Mouse (Mus musculus) heart, adult 2 months (tissue): ENCODE measurements around the gene Nisch. TPM values are rescaled to one million over a fixed set of nuclear protein-coding genes. Genes with fewer than 3 reads are reported as not detected.

Source experiments
- DNase-seq, 2 experiments: peaks; one replicate each; pipeline ENCODE4 v3.0.0; 2021
- H3K27ac ChIP-seq: fragments of 200-600 bp; 2 replicates; pipeline ENCODE4 v1.8.1; 2022
- H3K27me3 ChIP-seq: fragments of 200-500 bp; 2 replicates; pipeline ENCODE4 v1.6.1; 2012; ENCODE audit warnings: mild to moderate bottlenecking, low read length, inconsistent platforms, mixed read lengths; ENCODE audit not compliant: control insufficient read depth, insufficient read depth
- H3K36me3 ChIP-seq: fragments of 200-500 bp; 2 replicates; pipeline ENCODE4 v1.6.1; 2012; ENCODE audit warnings: low read length, inconsistent platforms; ENCODE audit not compliant: control insufficient read depth, insufficient read depth
- H3K4me1 ChIP-seq: fragments of 200-500 bp; 2 replicates; pipeline ENCODE4 v1.6.1; 2011; ENCODE audit warnings: low read length; ENCODE audit not compliant: control insufficient read depth, insufficient read depth
- H3K4me3 ChIP-seq: fragments of 200-600 bp; 2 replicates; pipeline ENCODE4 v1.8.1; 2022
- H3K79me2 ChIP-seq: fragments of 200-500 bp; replicated peaks from 2 replicates; pipeline ENCODE4 v1.6.1; 2012; ENCODE audit warnings: mild to moderate bottlenecking, inconsistent platforms, low read length, moderate library complexity, mixed read lengths; ENCODE audit not compliant: control insufficient read depth, insufficient read depth
- H3K9ac ChIP-seq: fragments of 200-500 bp; 2 replicates; pipeline ENCODE4 v1.6.1; 2012; ENCODE audit warnings: low read depth, mild to moderate bottlenecking, control low read depth, inconsistent platforms, low read length, mixed read lengths
- CTCF ChIP-seq: fragments of 200-600 bp; IDR thresholded peaks from 2 replicates; pipeline ENCODE4 v1.8.1; 2022; ENCODE audit warnings: antibody characterized with exemption, mild to moderate bottlenecking, moderate library complexity
- EP300 ChIP-seq: fragments of 200-500 bp; IDR thresholded peaks from 2 replicates; pipeline ENCODE4 v1.6.1; 2011; ENCODE audit warnings: low read depth, low read length, control low read depth; ENCODE audit not compliant: insufficient read depth
- POLR2A ChIP-seq: fragments of 200-500 bp; IDR thresholded peaks from 2 replicates; pipeline ENCODE4 v1.6.1; 2011; ENCODE audit warnings: mild to moderate bottlenecking, low read depth, low read length, control low read depth; ENCODE audit not compliant: insufficient read depth
- WGBS: fragments of 180-500 bp; shearing (Covaris S2); methylation state at CpG from one replicate; pipeline ENCODE4 v1.1.7; 2018; 5-methylcytosine and 5-hydroxymethylcytosine counted together
- intact Hi-C: fragments of 180-260 bp; cut with DNase I; formaldehyde crosslinking; loops from one replicate; pipeline ENCODE4 v1.15.1; 2025
- polyA plus RNA-seq: library from polyadenylated mRNA; depleted of rRNA; stranded (reverse); fragments of >200 nt; gene quantifications from 2 replicates; pipeline ENCODE4 v1.2.3, GENCODE M21; 2012
- total RNA-seq, 2 experiments: library from RNA; stranded (reverse); gene quantifications; 2 replicates each; pipeline ENCODE4 v1.2.3; 2021

Nisch gene
- total and polyA plus RNA-seq, 3 experiments: 123 to 187 (median 129) TPM

DNA sequence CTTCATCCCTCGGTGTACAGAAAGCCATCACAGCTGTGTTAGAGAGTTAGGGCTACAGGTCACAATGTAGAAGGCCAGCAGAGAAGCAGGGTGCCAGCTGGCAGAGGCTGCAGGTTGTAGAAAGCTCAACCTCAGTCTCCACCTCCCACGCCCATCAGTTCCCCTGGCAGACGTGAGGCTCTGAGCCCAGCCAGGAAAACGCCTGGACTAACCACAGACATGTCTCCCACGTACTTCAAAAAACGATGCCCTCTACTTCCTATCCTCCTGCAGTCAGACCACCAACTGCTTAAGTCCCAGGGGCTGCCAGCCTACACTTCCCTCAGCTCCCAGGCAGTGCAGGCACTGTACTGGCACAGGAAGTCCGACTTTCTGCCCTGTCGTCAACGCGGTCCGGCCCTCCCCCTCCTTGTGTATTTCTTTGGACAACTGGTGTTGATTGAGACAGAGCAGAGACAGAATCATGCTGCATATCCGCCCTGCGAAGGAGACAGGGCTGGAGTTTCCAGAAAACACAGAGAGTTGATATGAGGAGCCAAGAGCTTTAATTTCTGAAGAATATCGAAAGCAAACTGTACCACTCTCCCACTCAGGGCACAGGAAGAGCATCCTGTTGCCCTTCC is 21.7 kb downstream of the Nisch start:
- Histone ChIP-seq H3K4me3 (peak overlapping the region; percentile 17; the same call in 1 of the 2 replicates), H3K36me3 (peaks cover 24% of the 10 kb centered on the region), H3K27ac (peak overlapping the region; percentile 76), H3K27me3 (no peaks in the 10 kb centered on the region), H3K79me2 (peaks cover 2% of the 10 kb centered on the region), H3K4me1 (peaks cover 21% of the 10 kb centered on the region), H3K9ac (0 out of 2 replicates have a peak overlapping the region, but pooled peaks have one; percentile 0)
- DNase-seq: peak; percentile 84 to 91
- 2% methylated on average over 14 of the region's 14 CpGs for WGBS
- TF ChIP-seq POLR2A (no peak; the same call in 1 of the 2 replicates), EP300 (peak; percentile 84; the same call in 1 of the 2 replicates)
- intact Hi-C loops: loop anchor here (2.0 to 5.0 kb wide), 4 partner anchors 26 to 173 kb away; partner anchors contain the start of genes Smim4 and Stab1

DNA sequence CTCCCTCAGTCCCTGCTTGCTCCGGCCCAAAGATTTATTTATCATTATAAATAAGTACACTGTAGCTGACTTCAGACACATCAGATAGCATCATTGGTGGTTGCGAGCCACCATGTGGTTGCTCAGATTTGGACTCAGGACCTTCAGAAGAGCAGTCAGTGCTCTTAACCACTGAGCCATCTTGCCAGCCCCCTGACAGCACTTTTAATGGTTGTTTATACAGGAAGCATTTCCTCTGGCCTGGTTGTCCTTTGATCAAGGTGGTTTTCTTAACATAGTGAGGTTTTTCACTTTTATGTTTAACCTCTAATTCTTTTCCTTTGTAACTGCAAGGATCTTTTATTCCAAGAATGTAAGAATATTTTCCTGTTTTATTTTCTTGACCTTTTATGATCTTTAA is 22.3 kb downstream of the Nisch start:
- H3K9ac ChIP-seq: no peak overlapping the region
- H3K36me3 ChIP-seq: peaks cover 24% of the 10 kb centered on the region
- peak overlapping the region; percentile 76 for H3K27ac ChIP-seq
- H3K27me3 ChIP-seq: no peaks in the 10 kb centered on the region
- peaks cover 21% of the 10 kb centered on the region for H3K4me1 ChIP-seq
- no peak for DNase-seq
- peak overlapping the region; percentile 11; the same call in 1 of the 2 replicates for H3K4me3 ChIP-seq
- WGBS: 48% methylated on average over 2 of the region's 2 CpGs
- H3K79me2 ChIP-seq: peaks cover 2% of the 10 kb centered on the region
- intact Hi-C loops: loop anchor here (2.0 kb wide), 2 partner anchors 26 to 66 kb away; partner anchors contain the start of genes Smim4 and Stab1
- no peak for TF ChIP-seq POLR2A
- no peak for TF ChIP-seq CTCF
- no peak for TF ChIP-seq EP300

DNA sequence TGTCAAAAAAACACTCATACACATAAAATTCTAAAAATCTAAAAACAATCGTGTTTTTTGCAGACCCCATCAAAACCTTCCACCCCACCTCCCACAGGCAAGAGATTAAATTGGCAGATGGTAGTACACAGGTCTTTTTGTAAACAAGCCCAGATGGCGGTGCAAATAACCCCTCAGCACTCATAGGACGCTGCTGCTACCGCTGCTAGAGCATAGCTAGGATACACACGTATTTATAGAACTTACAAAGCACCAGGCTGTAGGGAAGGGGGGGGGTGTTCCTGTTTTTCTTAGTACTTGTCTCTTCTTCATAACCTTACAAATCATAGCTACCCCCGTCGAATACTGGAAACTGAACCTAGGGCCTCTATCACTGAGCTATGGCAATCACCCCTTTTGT is 23.0 kb downstream of the Nisch start:
- Histone ChIP-seq H3K4me3 (no peak overlapping the region), H3K27ac (peak overlapping the region; percentile 76), H3K27me3 (no peaks in the 10 kb centered on the region), H3K79me2 (peaks cover 2% of the 10 kb centered on the region), H3K4me1 (peaks cover 20% of the 10 kb centered on the region), H3K36me3 (peaks cover 24% of the 10 kb centered on the region), H3K9ac (no peak overlapping the region)
- TF ChIP-seq EP300 (no peak), CTCF (no peak)
- intact Hi-C loops: loop anchor here (2.0 kb wide), 2 partner anchors 25 to 65 kb away; partner anchors contain the start of genes Smim4 and Stab1
- DNase-seq: no peak
- 29% methylated on average over 7 of the region's 7 CpGs for WGBS

DNA sequence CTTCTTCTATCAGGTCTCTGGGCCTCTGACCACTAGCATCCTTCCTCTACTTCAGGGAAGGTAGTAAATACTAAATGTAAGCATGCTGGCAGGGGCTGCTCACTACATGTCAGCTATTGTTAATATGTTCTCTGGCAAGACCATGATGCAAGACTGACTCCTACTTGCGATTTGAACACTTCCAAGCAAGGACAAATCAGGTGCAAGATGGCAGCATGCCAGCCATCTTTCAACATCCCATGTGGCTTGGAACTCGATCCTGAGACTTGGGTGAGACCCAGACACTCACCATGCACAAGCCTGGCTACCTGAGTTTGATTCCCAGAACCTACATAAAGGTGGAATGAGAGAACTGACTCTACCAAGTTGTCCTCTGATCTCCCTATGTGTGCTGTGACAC is 24.8 kb downstream of the Nisch start:
- DNase-seq: no peak
- no peaks in the 10 kb centered on the region for H3K27me3 ChIP-seq
- no peak overlapping the region for H3K4me3 ChIP-seq
- H3K36me3 ChIP-seq: peaks cover 22% of the 10 kb centered on the region
- no peak overlapping the region for H3K9ac ChIP-seq
- peaks cover 2% of the 10 kb centered on the region for H3K79me2 ChIP-seq
- no peak overlapping the region for H3K27ac ChIP-seq
- H3K4me1 ChIP-seq: peaks cover 16% of the 10 kb centered on the region
- WGBS: 18% methylated on average over 2 of the region's 2 CpGs
- TF ChIP-seq EP300 (no peak), CTCF (no peak), POLR2A (no peak)
- intact Hi-C loops: no loop called here

DNA sequence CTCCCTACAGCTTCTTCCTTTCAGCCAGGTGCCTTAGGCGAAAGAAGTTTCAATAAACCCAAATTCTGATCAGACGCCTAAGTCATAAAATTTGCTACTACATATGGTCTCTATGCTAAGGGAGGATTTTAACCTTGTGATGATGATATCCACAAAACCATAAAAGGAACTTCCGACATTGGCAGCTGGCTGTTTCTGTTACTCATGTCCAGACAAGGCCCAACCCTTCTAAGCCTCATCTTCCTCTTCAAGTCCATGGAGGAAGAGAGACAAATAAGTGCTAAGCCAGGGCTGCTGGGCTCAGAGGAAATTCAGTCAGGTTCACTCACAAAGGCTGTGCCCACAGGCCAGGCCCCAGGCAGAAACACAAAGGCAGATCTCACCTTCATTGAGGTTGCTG is 27.4 kb downstream of the Nisch start:
- 84% methylated on average over 3 of the region's 3 CpGs for WGBS
- Histone ChIP-seq H3K27me3 (no peaks in the 10 kb centered on the region), H3K36me3 (peaks cover 8% of the 10 kb centered on the region), H3K79me2 (peaks cover 2% of the 10 kb centered on the region), H3K4me1 (peaks cover 3% of the 10 kb centered on the region), H3K27ac (peak overlapping the region; percentile 52), H3K9ac (no peak overlapping the region), H3K4me3 (no peak overlapping the region)
- no peak for TF ChIP-seq CTCF
- TF ChIP-seq POLR2A: no peak
- TF ChIP-seq EP300: no peak
- no peak for DNase-seq
- intact Hi-C loops: no loop called here

DNA sequence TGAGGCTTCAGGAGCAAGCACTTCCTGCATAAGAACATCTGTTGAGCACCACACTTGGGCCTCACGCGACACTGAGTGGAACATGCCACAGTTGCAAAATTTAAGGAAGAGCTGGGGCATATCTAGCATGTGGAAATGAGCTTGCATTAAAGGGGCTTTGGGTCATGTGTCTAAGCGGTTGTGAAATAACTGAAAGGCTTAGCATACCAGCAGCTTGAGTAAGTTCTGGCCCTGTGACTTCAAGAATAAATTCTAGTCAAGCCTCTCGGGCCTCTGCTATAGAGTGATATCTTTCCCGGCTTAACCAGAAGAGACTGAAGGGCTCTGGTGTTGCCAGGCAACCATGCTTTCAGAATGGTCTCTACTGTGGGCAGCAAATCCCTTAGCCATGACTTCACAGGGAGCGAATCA is 28.0 kb downstream of the Nisch start:
- H3K4me1 ChIP-seq: peaks cover 4% of the 10 kb centered on the region

More for the DNA sequence above, 28.0 kb downstream of the Nisch start:
- peak overlapping the region; percentile 52 for H3K27ac ChIP-seq
- intact Hi-C loops: no loop called here
- H3K79me2 ChIP-seq: peaks cover 2% of the 10 kb centered on the region
- no peaks in the 10 kb centered on the region for H3K27me3 ChIP-seq
- no peak for TF ChIP-seq CTCF
- TF ChIP-seq EP300: 0 out of 2 replicates have a peak, but pooled peaks have one; percentile 39
- TF ChIP-seq POLR2A: peak; percentile 37; the same call in 1 of the 2 replicates
- WGBS: 49% methylated on average over 6 of the region's 6 CpGs
- no peak overlapping the region for H3K4me3 ChIP-seq
- H3K36me3 ChIP-seq: peaks cover 3% of the 10 kb centered on the region
- no peak overlapping the region for H3K9ac ChIP-seq
- peak in 1 of 2 experiments; percentile 65 for DNase-seq
